Mouse (Mus musculus): Measurements from ENCODE around the gene Epb41l4b. TPM values are rescaled to one million over a fixed set of nuclear protein-coding genes. Genes with fewer than 3 reads are reported as not detected.
A peak's percentile ranks its signal among the peaks of the same experiment; 100 is the strongest.

Epb41l4b gene
- total RNA-seq (2021): 1 to 10 TPM; 6.3 to 8.4 TPM

GRCm38 (mm10) chr4:57143026-57143937, at the start of gene Epb41l4b:
Gene Epb41l4b (minus strand): TSS chr4:57143437.
- DNase-seq: peak; percentile 82
- intact Hi-C loops (cut with DNase I): no loop called here

- no peak for DNase-seq
- intact Hi-C loops (cut with DNase I): no loop called here
These were observed 48.5 kb upstream of the Epb41l4b start for GRCm38 (mm10) chr4:57191543-57192283.

DNA sequence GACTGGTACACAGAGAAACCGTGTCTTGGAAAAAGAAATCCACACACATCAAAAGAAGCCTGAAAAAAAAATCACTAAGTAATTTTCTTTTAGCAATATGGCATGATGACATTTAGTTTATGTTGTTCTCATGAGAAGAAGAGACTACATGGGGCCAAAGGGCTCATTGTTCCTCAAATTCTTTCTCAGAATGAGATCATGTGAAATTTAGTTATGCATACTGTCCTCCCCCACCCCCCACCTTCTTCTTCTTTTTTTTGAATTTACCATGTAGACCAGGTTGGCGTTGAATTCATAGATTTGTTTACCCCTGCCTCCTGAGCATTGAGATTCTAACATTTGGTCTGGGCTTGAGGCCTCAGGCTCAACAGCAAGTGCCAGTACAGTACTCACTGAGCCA, 46.6 kb upstream of the Epb41l4b start:
- DNase-seq: no peak
- intact Hi-C loops (cut with DNase I): no loop called here

GRCm38 (mm10) chr4:57186035-57186434, 42.8 kb upstream of the Epb41l4b start:
- intact Hi-C loops (cut with DNase I): no loop called here

GRCm38 (mm10) chr4:57185462-57185861, 42.2 kb upstream of the Epb41l4b start:
- intact Hi-C loops (cut with DNase I): no loop called here
- DNase-seq: no peak

More at GRCm38 (mm10) chr4:57186035-57186434, 42.8 kb upstream of the Epb41l4b start:
- no peak for DNase-seq

DNA sequence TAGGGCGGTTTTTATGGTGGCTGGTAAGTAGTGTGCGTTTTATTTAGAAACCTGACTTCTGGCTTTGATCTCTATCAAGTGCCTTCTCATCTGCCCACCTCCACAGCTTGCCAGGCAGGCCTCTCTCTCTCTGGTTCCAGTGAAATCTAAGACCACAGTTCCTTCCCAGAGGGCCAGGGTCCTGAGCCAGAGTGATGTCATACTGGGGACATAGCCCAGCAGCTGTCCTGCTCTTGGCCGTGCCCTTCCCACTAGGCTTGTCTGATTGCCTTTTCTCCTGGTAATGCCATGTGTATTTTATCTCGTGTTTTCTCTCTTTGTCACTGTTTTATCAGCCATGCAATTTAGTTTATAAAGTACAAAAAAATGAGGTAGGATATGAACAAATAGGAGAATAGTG, 40.3 kb upstream of the Epb41l4b start:
- intact Hi-C loops (cut with DNase I): no loop called here
- DNase-seq: peak; percentile 45

- intact Hi-C loops (cut with DNase I): no loop called here
- peak; percentile 40 for DNase-seq
These were observed 38.3 kb upstream of the Epb41l4b start for GRCm38 (mm10) chr4:57181538-57181937.

- intact Hi-C loops (cut with DNase I): no loop called here
- no peak for DNase-seq
These were observed 35.6 kb upstream of the Epb41l4b start for GRCm38 (mm10) chr4:57178881-57179280.

DNA sequence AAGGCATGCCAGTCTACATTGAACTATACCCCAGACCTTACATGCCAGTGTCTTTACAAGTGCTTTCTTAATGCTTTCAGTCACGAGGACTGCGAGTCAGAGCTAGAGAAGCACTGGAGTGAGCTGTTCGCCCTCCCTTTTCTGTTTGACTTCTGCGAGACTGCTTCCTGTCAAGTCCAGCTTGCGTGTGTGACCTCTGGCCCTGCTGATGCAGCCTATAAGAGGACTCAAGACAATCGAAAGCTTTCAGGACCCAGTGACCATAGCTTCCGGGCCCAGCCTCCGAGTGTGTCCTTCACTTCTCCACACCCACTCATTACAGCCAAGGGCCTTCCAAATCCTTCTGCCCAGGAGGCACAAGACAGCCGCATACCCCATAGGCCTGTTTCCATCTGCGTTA, 32.1 kb upstream of the Epb41l4b start:
- intact Hi-C loops (cut with DNase I): no loop called here
- DNase-seq: no peak

- intact Hi-C loops (cut with DNase I): no loop called here
These were observed 29.6 kb upstream of the Epb41l4b start for GRCm38 (mm10) chr4:57172861-57173260.

DNA sequence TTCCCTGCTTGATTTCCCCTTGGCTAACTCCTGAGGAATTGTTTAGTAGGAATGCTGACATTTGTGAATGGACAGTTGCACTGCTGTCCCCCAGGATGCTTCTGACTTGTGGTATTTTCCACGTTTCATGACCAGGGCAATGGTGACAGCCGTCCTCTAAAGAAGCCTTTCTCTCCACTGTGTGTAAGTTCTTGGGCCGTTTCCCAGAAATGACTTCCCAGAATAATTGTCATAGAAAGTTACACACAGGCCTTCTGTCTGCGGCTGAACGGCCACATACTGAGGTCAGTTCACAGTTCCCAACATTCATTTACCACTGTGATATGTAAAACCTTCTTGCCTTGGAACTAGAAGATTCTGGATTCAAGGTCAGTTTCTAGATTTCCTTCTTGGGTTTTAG, 28.6 kb upstream of the Epb41l4b start:
- no peak for DNase-seq
- intact Hi-C loops (cut with DNase I): no loop called here

More at GRCm38 (mm10) chr4:57172861-57173260, 29.6 kb upstream of the Epb41l4b start:
- no peak for DNase-seq

DNA sequence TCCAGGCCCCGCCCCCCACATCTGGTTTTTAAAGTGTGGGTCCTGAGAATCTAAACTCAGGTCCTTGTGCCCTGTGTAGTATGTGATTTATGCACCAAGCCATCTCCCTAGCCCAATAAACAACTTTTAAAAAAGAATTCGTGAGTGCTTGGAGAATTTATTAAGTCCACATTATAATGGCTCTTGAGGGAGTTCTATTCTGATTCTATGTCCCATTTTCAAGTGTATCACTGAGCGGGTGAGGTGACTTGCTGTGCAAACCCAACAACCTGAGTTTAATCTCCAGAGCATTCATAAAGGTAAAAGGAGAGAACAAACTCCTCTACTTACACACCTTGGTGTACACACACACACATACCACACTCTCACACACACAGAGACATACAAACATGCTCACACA, 25.4 kb upstream of the Epb41l4b start:
- DNase-seq: no peak
- intact Hi-C loops (cut with DNase I): no loop called here

GRCm38 (mm10) chr4:57168277-57168676, 25.0 kb upstream of the Epb41l4b start:
- DNase-seq: no peak
- intact Hi-C loops (cut with DNase I): no loop called here

DNA sequence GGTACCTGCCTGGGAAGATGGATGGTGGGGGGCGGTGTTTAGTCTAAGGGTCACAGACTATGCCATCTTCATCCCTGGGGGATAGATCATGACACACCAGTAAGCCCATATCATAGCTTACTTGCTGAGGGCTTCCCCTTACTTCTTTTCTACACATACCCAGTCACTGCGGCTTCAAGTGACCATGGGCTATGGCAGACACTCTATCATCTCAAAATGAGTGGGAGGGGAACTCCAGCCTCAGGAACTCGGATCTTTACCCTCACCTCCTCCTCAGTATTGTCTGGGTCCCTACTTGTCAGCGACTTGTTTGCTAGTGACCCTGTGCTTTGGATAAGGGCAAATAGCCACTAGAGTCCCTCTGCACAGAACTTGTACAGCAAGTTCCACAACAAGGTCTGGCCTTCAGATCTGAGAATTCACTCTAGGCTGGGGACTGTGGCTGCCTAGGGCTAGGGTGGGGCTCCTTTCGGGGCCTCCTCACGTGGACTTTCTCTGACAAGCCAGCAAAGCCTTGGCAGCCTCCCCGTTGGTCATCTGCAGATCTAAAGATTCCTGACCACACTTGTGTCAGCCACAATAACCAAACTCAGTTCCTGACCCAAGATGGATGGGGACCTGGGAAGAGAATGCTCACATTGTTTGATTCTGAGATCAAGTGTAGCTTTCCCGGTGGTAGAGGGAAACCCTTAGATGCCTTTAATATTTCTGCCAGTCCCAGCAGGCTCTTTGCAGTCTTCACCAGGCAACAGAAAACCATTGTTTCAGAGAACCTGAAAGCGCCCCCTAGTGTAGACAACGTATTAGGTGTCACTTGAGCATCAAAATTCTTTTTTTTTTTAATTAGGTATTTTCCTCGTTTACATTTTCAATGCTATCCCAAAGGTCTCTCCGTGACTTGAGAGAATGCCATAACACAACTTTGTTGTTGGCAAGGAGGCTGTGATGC, 24.0 kb upstream of the Epb41l4b start:
- intact Hi-C loops (cut with DNase I): no loop called here
- no peak for DNase-seq

GRCm38 (mm10) chr4:57165654-57166053, 22.4 kb upstream of the Epb41l4b start:
- intact Hi-C loops (cut with DNase I): no loop called here
- DNase-seq: no peak

- no peak for DNase-seq
- intact Hi-C loops (cut with DNase I): no loop called here
These were observed 21.5 kb upstream of the Epb41l4b start for GRCm38 (mm10) chr4:57164578-57165210.

- DNase-seq: peak; percentile 48
- intact Hi-C loops (cut with DNase I): no loop called here
These were observed 19.8 kb upstream of the Epb41l4b start for GRCm38 (mm10) chr4:57162789-57163722.

DNA sequence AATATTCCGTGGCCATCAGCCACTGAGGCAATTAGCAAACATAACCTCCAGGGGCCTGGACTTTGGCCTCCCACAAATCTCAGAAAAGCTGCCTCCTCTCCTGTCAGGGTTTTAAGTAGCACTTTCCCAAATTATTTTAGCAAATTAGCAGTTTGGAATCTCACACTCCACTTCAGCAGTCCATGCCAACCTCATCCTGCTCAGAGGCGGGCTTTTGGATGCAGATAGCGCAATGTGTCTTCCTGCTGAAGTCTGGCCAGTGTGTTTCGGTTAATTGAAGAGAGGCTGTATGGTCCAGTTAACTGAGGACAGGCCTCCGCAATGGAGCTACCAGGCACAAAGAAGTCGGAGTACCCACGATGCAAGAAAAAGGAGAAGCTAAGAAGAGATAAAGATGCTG, 17.3 kb upstream of the Epb41l4b start:
- intact Hi-C loops (cut with DNase I): no loop called here
- no peak for DNase-seq

DNA sequence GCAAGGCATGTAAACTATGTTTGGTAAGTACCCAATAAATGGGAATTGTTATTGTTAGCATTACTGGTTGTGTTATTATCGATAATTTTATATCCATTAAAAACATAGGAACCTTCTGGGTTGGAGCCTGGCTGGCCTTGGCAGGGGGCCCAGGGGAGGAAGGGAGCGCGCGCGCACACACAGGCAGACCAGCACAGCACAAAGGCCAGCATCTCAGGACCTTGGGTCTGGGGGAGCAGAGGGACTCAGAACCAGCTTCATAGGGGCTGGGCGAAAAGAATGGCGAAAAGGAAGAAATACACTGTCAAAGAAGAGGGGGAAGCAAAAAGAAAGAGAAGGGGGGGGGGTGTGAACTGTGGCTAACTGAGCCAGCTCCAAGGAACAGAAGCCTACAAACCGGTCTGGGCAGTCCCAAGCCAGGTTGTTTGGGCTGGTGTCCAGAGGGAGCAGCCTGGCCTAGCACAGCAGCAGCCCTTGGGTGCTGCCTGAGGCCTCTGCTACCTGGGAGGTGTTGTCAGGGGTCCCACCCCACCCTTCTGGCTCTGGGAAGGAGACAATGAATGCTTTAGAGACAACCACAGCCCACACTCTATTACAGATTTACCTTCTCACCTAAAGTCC, 13.4 kb upstream of the Epb41l4b start:
- DNase-seq: peak; percentile 27
- intact Hi-C loops (cut with DNase I): no loop called here

Measured in left cerebral cortex, postnatal 4 days (tissue).